Mouse (Mus musculus): ENCODE data around the gene Jakmip3.

DNA sequence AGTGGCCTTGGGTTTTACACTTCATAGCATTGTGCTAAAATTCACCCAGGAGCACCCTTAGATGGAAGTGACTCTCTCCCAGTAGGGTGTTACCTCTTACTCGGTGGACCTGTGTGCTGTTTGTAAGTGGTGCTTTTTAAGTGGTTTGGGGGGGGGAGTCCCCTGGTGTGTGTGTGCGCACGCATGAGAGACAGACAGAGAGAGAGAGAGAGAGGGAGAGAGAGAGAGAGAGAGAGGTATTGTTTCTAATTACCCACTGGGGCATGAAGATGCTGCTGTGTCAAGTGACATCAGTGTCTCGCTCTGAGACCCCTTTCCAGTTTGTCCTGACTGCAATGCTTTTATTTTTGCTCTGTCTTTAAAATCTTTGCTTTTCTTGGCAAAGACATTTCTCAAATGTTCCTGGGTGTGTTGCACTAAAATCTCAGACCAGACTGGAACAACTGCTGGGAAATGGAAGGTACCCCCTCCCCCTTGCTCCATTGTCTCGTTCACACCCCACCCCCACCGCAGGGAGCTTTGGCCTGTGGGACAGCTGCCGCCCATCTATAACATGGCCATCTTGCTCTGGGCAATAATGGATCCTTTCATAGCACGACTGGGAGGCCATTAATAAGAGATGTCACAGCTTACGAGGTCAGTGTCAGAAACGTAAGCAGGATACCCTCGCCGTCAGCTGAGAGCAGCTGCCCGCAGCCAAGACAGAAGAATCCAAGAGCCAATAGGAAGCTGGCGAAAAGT is 134.7 kb downstream of the Jakmip3 start:
- TF ChIP-seq POLR2A (IDR thresholded peaks at IDR 0.05; ENCODE audit: low read depth, low read length), result no peak
- no peak for TF ChIP-seq USF2 (conservative IDR thresholded peaks at IDR 0.05; ENCODE audit: low read depth, low read length)
- no peak for TF ChIP-seq UBTF (IDR thresholded peaks at IDR 0.05; ENCODE audit: low read depth, low read length)
- TF ChIP-seq NRF1 (IDR thresholded peaks at IDR 0.05; ENCODE audit: low read depth, low read length), result no peak
- TF ChIP-seq EP300 (IDR thresholded peaks at IDR 0.05; ENCODE audit: low read length), result no peak
- TF ChIP-seq USF1 (IDR thresholded peaks at IDR 0.05; ENCODE audit: low read depth, low read length), result no peak
- no peak for TF ChIP-seq CTCF (conservative IDR thresholded peaks at IDR 0.05 in 1 of 2, IDR thresholded peaks at IDR 0.05 in 1 of 2; ENCODE audit: low read depth in 2 of 2, low read length in 2 of 2)
- TF ChIP-seq PAX5 (IDR thresholded peaks at IDR 0.05; ENCODE audit: low read length), result no peak
- TF ChIP-seq MAX (IDR thresholded peaks at IDR 0.05; ENCODE audit: low read length), result no peak
- no peak for TF ChIP-seq HCFC1 (IDR thresholded peaks at IDR 0.05; ENCODE audit: low read depth, low read length)
- no peak for TF ChIP-seq ELF1 (IDR thresholded peaks at IDR 0.05; ENCODE audit: low read depth, low read length)
- no peak for TF ChIP-seq ETS1 (conservative IDR thresholded peaks at IDR 0.05; ENCODE audit: low read depth, low read length)
